Mouse (Mus musculus) kidney, adult 11 months (tissue): ENCODE data around the gene Ipo4.
A peak's percentile ranks its signal among the peaks of the same experiment; 100 is the strongest.

ENCODE experiments used
- DNase-seq: peaks from one replicate; pipeline ENCODE4 v3.0.0; 2022

Ipo4 gene

GRCm38 (mm10) chr14:55586149-55586548 is 49.6 kb downstream of the Ipo4 start:
- DNase-seq, result no peak

DNA sequence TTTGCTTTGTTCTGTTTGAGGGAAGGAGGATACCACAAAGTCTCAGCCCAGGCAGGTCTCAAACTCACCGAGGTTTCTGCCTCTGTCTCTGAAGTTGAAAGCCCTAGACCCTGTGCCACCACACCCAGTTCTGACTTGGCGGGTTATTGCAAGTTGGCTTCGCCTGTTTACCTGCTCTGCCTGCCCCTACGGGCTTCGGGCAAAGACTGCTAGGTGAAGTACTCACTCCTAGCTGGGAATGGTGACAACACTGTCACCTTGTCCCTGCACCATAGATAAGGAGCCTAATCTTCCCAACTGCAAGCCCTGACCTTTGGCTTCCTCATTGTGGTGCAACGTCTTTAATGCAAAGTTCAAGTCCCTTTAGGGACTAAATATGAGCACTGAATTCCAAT is 50.2 kb downstream of the Ipo4 start:
- DNase-seq, result no peak

GRCm38 (mm10) chr14:55584702-55585565 is 50.8 kb downstream of the Ipo4 start, which contains the start of gene Emc9:
Gene Emc9 (minus strand): TSS chr14:55585302.
- peak; percentile 81 for DNase-seq

DNA sequence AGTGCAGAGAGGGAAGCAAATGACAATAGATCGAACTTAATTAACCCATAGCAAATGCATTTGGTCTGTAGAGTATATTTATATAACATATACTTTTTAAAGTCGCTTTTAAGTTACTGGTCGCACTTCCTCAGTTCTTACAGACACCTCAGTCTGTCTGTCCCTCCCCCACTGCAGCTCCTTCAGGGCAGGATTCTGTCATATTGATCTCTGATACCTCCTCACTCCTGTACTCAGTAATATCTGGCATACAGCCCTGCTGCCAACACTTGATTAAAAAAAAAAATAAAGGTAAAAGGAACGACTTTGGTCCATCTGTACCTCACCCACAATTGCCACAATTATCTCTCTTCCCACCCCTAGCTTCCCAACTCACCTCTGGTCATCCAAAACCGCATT is 51.5 kb downstream of the Ipo4 start:
- DNase-seq, result no peak

GRCm38 (mm10) chr14:55581981-55582681 is 53.6 kb downstream of the Ipo4 start:
- DNase-seq, result no peak

DNA sequence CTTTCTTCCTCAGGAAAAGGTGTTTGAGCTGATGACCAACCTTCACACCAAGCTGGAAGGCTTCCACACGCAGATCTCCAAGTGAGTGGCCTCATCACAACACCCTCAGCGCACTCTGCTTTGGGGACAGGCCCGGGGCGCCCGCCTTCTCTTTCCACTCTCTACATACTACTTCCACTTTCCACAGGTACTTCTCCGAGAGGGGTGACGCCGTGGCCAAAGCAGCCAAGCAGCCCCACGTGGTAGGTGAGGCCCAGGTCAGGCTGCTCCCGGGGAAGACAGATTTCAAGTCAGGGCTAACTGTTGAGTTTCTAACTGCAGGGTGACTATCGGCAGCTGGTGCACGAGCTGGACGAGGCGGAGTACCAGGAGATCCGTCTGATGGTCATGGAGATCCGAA is 55.0 kb downstream of the Ipo4 start:
- DNase-seq, result no peak

DNA sequence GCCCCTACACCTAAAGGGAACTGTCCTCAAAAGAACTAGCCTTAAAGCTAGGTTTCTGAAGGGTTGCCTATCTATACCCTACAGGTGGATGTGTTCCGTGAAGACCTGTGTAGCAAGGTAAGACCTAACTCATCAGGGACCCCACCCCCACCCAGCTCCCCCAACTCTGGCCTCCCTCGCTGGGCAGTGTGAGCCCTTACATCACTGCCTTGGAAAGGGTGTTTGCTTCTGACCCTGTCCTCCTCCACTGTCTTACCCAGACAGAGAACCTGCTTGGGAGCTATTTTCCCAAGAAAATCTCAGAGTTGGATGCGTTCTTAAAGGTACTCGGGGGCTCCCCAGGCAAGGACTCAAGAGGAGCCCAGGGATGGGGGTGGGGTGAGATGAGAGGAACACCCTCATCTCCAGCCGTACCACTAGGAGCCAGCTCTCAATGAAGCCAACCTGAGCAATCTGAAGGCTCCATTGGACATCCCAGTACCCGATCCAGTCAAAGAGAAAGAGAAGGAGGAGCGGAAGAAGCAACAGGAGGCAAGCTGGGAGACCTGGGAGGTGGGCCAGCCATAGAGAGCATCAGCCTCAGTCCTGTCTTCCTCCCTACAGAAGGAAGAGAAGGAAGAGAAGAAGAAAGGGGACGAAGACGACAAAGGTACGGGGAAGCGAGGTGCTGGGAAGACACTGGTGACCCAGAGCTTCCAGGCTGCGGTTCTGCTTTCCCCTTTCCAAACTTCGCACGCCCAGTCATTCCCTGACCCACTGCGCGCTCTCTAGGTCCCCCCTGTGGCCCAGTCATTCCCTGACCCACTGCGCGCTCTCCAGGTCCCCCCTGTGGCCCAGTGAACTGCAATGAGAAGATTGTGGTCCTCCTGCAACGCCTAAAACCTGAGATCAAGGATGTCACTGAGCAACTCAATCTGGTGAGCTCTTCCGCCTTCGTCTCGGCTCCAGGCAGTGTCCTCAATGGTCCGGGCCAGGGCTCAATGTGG is 56.0 kb downstream of the Ipo4 start:
- DNase-seq, result no peak

DNA sequence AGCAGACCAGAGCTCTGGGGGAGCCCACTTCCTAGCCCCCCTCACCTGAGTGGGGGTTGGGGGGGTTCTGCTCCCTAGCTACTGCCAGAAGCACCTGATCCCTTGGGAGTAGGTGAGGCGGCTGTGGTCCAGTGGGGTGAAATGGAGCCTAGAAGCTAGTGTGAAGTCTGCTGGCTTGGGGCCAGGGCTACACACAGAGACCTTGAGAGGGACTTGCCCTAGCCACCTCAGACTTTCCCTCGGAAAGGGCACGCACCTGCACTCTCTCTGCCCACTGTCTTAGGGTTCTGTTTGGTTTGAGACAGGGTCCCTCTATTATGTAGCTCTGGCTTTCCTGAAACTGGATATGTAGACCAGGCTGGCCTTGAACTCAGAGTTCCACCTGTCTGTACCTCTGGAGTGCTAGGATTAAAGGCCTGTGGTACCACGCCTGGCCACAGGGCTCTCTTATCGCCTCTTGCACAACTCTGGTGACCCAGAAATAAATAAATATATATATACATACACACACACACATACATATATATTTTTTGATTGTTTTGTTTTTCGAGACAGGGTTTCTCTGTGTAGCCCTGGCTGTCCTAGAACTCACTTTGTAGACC is 57.0 kb downstream of the Ipo4 start:
- peak; percentile 80 for DNase-seq

GRCm38 (mm10) chr14:55577871-55578667 is 57.7 kb downstream of the Ipo4 start, which contains the start of gene Psme1:
Gene Psme1 (plus strand): TSS chr14:55578123.
- peak; percentile 80 for DNase-seq

DNA sequence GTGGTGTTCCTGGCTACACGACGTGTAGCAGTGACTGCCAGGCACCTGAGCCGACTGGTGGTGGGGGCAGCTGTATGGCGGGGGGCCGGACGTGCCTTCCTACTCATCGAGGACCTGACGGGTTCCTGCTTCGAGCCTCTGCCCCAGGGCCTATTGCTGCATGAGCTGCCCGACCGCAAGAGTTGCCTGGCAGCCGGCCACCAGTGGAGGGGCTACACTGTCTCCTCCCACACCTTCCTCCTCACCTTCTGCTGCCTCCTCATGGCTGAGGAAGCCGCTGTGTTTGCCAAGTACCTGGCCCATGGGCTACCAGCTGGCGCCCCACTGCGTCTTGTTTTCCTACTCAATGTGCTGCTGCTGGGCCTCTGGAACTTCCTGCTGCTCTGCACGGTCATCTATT is 59.4 kb downstream of the Ipo4 start:
- DNase-seq, result no peak

DNA sequence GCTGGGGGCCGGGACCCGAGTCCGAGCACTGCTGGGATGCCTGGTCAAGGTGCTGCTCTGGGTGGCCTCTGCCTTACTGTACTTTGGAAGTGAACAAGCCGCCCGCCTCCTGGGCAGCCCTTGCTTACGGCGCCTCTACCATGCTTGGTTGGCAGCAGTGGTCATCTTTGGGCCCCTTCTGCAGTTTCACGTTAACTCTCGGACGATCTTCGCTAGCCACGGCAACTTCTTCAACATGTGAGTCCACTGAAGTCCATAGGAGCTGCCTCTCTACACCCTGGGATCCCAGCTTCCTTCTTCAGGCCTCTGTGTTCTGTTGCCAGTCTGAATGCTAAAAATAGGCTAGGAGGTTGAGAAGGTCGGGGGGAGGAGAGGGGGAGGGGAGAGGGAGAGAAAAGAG is 60.0 kb downstream of the Ipo4 start:
- DNase-seq, result peak; percentile 60
